Mouse (Mus musculus) cerebellum, adult 2 months (tissue): ENCODE data around the gene Pdzd7. TPM values are rescaled to one million over a fixed set of nuclear protein-coding genes. Genes with fewer than 3 reads are reported as not detected.

Experiments used
- DNase-seq, 2 experiments: peaks; one replicate each; pipeline ENCODE4 v3.0.0; 2021
- H3K27ac ChIP-seq: fragments of 200-500 bp; 2 replicates; pipeline ENCODE4 v1.5.1; 2012; ENCODE audit warnings: low read length, control low read depth, inconsistent platforms; ENCODE audit not compliant: insufficient read depth
- H3K27me3 ChIP-seq: fragments of 200-500 bp; 2 replicates; pipeline ENCODE4 v1.6.1; 2012; ENCODE audit warnings: inconsistent platforms, mild to moderate bottlenecking, low read length, moderate library complexity; ENCODE audit not compliant: control insufficient read depth, insufficient read depth
- H3K4me1 ChIP-seq: fragments of 200-500 bp; 2 replicates; pipeline ENCODE4 v1.6.1; 2011; ENCODE audit warnings: low read length; ENCODE audit not compliant: control insufficient read depth, insufficient read depth
- H3K4me3 ChIP-seq: fragments of 200-500 bp; replicated peaks from 2 replicates; pipeline ENCODE3; 2011; ENCODE audit warnings: mild to moderate bottlenecking, low read depth, low read length, control low read depth; ENCODE audit not compliant: insufficient read depth
- CTCF ChIP-seq: fragments of 200-500 bp; IDR thresholded peaks from 2 replicates; pipeline ENCODE4 v1.5.1; 2011; ENCODE audit warnings: low read depth, mild to moderate bottlenecking, control low read depth, low read length, moderate library complexity, borderline replicate concordance; ENCODE audit not compliant: insufficient read depth
- POLR2A ChIP-seq: fragments of 200-500 bp; IDR thresholded peaks from 2 replicates; pipeline ENCODE4 v1.6.1; 2011; ENCODE audit warnings: low read length, control low read depth, borderline replicate concordance; ENCODE audit not compliant: insufficient read depth
- whole genome bisulfite sequencing: fragments of 180-500 bp; shearing (Covaris S2); methylation state at CpG from one replicate; pipeline ENCODE4 v1.1.7; 2018; 5-methylcytosine and 5-hydroxymethylcytosine counted together
- polyA plus RNA-seq: library from polyadenylated mRNA; depleted of rRNA; stranded (reverse); fragments of >200 nt; gene quantifications from 2 replicates; pipeline ENCODE4 v1.2.3, GENCODE M21; 2012

Pdzd7 gene
- polyA plus RNA-seq, 1 experiment = 9.1 TPM

GRCm38 (mm10) chr19:45016341-45017215 is 28.9 kb downstream of the Pdzd7 start:
- TF ChIP-seq CTCF (no peak), POLR2A (peak; percentile 64; the same call in 1 of the 2 replicates)
- WGBS = 0% methylated on average over 16 of the region's 18 CpGs
- H3K4me1 ChIP-seq = peaks cover 14% of the 10 kb centered on the region

GRCm38 (mm10) chr19:45015518-45016281 is 29.8 kb downstream of the Pdzd7 start:
- H3K27me3 ChIP-seq = no peaks in the 10 kb centered on the region
- peak; percentile 81 to 82 for DNase-seq
- peaks cover 8% of the 10 kb centered on the region for H3K4me1 ChIP-seq
- H3K27ac ChIP-seq = peak overlapping the region; percentile 100
- under 1% methylated on average over 34 of the region's 34 CpGs for WGBS
- peak overlapping the region; percentile 90 for H3K4me3 ChIP-seq
- TF ChIP-seq POLR2A = peak; percentile 31; the same call in 1 of the 2 replicates
- no peak for TF ChIP-seq CTCF

More at GRCm38 (mm10) chr19:45016341-45017215, 28.9 kb downstream of the Pdzd7 start:
- Histone ChIP-seq H3K4me3 (peak overlapping the region; percentile 90), H3K27ac (peak overlapping the region; percentile 100), H3K27me3 (no peaks in the 10 kb centered on the region)
- peak; percentile 86 to 89 for DNase-seq

DNA sequence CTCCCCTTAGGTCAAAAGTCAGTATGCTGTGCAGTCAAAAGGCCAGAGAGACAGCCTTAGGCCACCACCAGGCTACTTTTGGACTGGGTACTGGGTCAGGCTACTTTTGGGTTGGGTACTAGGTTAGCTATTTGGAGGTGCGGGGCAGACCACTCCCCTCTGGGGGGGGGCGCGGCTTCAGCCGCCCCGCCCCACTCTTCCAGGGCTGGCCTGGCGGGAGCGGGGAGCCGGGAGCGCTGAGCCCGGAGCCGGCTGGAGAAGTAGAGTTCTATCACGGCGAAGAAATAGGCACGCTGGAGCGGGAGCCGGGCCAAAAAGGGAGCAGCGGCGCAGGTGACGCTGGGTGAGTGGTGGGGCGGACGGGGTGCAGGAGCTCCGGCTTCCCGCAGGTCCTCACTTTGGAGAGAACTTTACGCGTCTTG is 30.5 kb downstream of the Pdzd7 start:
- peaks cover 3% of the 10 kb centered on the region; the same call in 1 of the 2 replicates for H3K4me1 ChIP-seq
- peak overlapping the region; percentile 100 for H3K27ac ChIP-seq
- H3K4me3 ChIP-seq = peak overlapping the region; percentile 90
- WGBS = 1% methylated on average over 25 of the region's 25 CpGs
- TF ChIP-seq CTCF (no peak), POLR2A (no peak)
- peak; percentile 71 to 77 for DNase-seq
- H3K27me3 ChIP-seq = no peaks in the 10 kb centered on the region

GRCm38 (mm10) chr19:45014335-45014971 is 31.1 kb downstream of the Pdzd7 start, which contains the start of gene Lzts2:
Lzts2 (plus strand) TSS chr19:45014414.
- TF ChIP-seq CTCF (no peak), POLR2A (no peak)
- Histone ChIP-seq H3K27me3 (no peaks in the 10 kb centered on the region), H3K27ac (peak within 1 kb of the TSS; percentile 100), H3K4me1 (peaks cover 3% of the 10 kb centered on the region; the same call in 1 of the 2 replicates), H3K4me3 (peak within 1 kb of the TSS; percentile 90)
- DNase-seq = no peak
- 28% methylated on average over 10 of the region's 10 CpGs for WGBS

DNA sequence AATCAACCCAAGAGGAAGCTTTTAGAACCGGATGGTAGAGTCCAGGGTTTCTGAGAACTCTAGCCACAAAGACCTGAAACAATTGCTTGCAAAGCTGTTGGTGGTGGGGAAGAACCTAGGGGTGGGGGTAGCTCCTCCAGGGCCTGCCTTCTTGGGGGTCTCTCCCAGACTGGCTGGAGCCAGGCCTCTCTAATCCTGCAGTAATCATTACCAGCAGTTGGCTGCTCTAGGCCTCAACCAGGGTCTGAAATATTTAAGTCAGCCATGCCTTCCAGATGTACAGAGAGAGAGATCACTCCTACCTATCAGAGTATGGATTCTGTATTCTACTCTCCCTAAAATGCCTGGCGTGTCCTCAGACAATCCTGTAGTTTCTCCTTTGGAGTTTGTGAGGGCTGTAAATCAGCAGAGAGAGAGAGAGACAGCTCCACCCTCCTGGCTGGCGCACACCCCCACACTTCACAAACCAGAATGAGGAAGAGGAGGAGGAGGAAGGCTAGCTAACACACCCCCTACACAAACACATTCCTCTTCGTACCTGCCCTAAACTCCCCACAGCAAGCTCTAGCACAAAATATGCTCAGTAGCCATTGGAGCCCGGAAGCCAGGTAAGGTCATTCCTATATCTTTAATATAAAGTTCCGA is 31.8 kb downstream of the Pdzd7 start:
- TF ChIP-seq CTCF (no peak), POLR2A (no peak)
- H3K27me3 ChIP-seq = no peaks in the 10 kb centered on the region
- WGBS = 82% methylated on average over 6 of the region's 6 CpGs
- H3K4me1 ChIP-seq = peaks cover 3% of the 10 kb centered on the region; the same call in 1 of the 2 replicates
- no peak for DNase-seq
- H3K27ac ChIP-seq = no peak overlapping the region
- no peak overlapping the region for H3K4me3 ChIP-seq

- 22% methylated on average over 6 of the region's 6 CpGs for WGBS
- no peak for TF ChIP-seq POLR2A
- peak; percentile 33; the same call in 1 of the 2 replicates for TF ChIP-seq CTCF
- H3K27ac ChIP-seq = 0 out of 2 replicates have a peak overlapping the region, but pooled peaks have one; percentile 10
- DNase-seq = peak; percentile 47 to 51
- H3K27me3 ChIP-seq = no peaks in the 10 kb centered on the region
- H3K4me3 ChIP-seq = no peak overlapping the region
- H3K4me1 ChIP-seq = peaks cover 7% of the 10 kb centered on the region
Measured at GRCm38 (mm10) chr19:45012636-45013035, 32.9 kb downstream of the Pdzd7 start.

GRCm38 (mm10) chr19:45012219-45012618 is 33.3 kb downstream of the Pdzd7 start:
- Histone ChIP-seq H3K4me1 (peaks cover 12% of the 10 kb centered on the region), H3K27ac (0 out of 2 replicates have a peak overlapping the region, but pooled peaks have one; percentile 10), H3K27me3 (no peaks in the 10 kb centered on the region), H3K4me3 (no peak overlapping the region)
- no peak for DNase-seq
- 65% methylated on average over 8 of the region's 8 CpGs for WGBS
- TF ChIP-seq CTCF = no peak
- TF ChIP-seq POLR2A = no peak
